Mouse (Mus musculus): ENCODE measurements around the gene Igdcc3. TPM values are rescaled to one million over a fixed set of nuclear protein-coding genes. Genes with fewer than 3 reads are reported as not detected.

The Igdcc3 gene
- 12.8 and 14.1 TPM in 2 replicates for polyA plus RNA-seq (2015; fragmentation: Nextera tagmentation; extraction: Ambion mirVana)

- Histone ChIP-seq H3K9ac (peak within 1 kb of the TSS; percentile 94), H3K9me3 (no peaks in the 10 kb centered on the region), H3K36me3 (replicated peaks) (no peaks in the 10 kb centered on the region), H3K4me1 (peaks cover 31% of the 10 kb centered on the region), H3K27ac (peak within 1 kb of the TSS; percentile 96), H3K4me2 (peak within 1 kb of the TSS; percentile 94), H3K27me3 (replicated peaks) (peaks cover under 1% of the 10 kb centered on the region; the same call in 1 of the 2 replicates), H3K4me3 (peak within 1 kb of the TSS; percentile 87)
- under 1% methylated on average over 44 of the region's 48 CpGs for WGBS
- peak; percentile 83 for ATAC-seq (replicated peaks)
Measured at GRCm38 (mm10) chr9:65140936-65141305, at the start of gene Igdcc3. Igdcc3 (plus strand) TSS chr9:65141189.

- no peaks in the 10 kb centered on the region for H3K9me3 ChIP-seq
- WGBS: 34% methylated on average over 6 of the region's 6 CpGs
- no peaks in the 10 kb centered on the region for H3K27me3 ChIP-seq (replicated peaks)
- no peak overlapping the region for H3K4me2 ChIP-seq
- H3K27ac ChIP-seq: no peak overlapping the region
- no peak overlapping the region for H3K4me3 ChIP-seq
- H3K9ac ChIP-seq: no peak overlapping the region
- ATAC-seq (replicated peaks): no peak
- peaks cover 6% of the 10 kb centered on the region; the same call in 1 of the 2 replicates for H3K4me1 ChIP-seq
- no peaks in the 10 kb centered on the region for H3K36me3 ChIP-seq (replicated peaks)
Measured at GRCm38 (mm10) chr9:65094237-65094636, 46.8 kb upstream of the Igdcc3 start.

GRCm38 (mm10) chr9:65100991-65101685 lies 39.9 kb upstream of the Igdcc3 start, which contains the start of gene Igdcc4:
Igdcc4 (plus strand) TSS chr9:65101486.
- Histone ChIP-seq H3K4me2 (peak within 1 kb of the TSS; percentile 97), H3K4me3 (peak within 1 kb of the TSS; percentile 93), H3K27me3 (replicated peaks) (no peaks in the 10 kb centered on the region), H3K9ac (peak within 1 kb of the TSS; percentile 94), H3K36me3 (replicated peaks) (no peaks in the 10 kb centered on the region), H3K9me3 (no peaks in the 10 kb centered on the region), H3K27ac (peak within 1 kb of the TSS; percentile 88), H3K4me1 (peaks cover 23% of the 10 kb centered on the region)
- WGBS: 1% methylated on average over 71 of the region's 76 CpGs
- peak; percentile 38 for ATAC-seq (replicated peaks)

- Histone ChIP-seq H3K4me2 (peak overlapping the region; percentile 97), H3K9me3 (no peaks in the 10 kb centered on the region), H3K27me3 (replicated peaks) (no peaks in the 10 kb centered on the region), H3K9ac (peak overlapping the region; percentile 94), H3K36me3 (replicated peaks) (no peaks in the 10 kb centered on the region), H3K4me1 (peaks cover 23% of the 10 kb centered on the region), H3K4me3 (peak overlapping the region; percentile 93), H3K27ac (peak overlapping the region; percentile 88)
- ATAC-seq (replicated peaks): peak; percentile 75
- WGBS: under 1% methylated on average over 39 of the region's 39 CpGs
Measured at GRCm38 (mm10) chr9:65101686-65102376, 39.2 kb upstream of the Igdcc3 start.

- WGBS: 2% methylated on average over 35 of the region's 36 CpGs
Measured at GRCm38 (mm10) chr9:65102377-65103172, 38.4 kb upstream of the Igdcc3 start.

GRCm38 (mm10) chr9:65103173-65103752 lies 37.7 kb upstream of the Igdcc3 start:
- WGBS: 25% methylated on average over 8 of the region's 8 CpGs
- peak overlapping the region; percentile 94; the same call in 1 of the 2 replicates for H3K9ac ChIP-seq
- H3K27me3 ChIP-seq (replicated peaks): no peaks in the 10 kb centered on the region
- peak overlapping the region; percentile 93 for H3K4me3 ChIP-seq
- peaks cover 23% of the 10 kb centered on the region for H3K4me1 ChIP-seq
- H3K9me3 ChIP-seq: no peaks in the 10 kb centered on the region
- H3K27ac ChIP-seq: peak overlapping the region; percentile 88
- ATAC-seq (replicated peaks): no peak
- H3K36me3 ChIP-seq (replicated peaks): no peaks in the 10 kb centered on the region
- peak overlapping the region; percentile 97 for H3K4me2 ChIP-seq

More at GRCm38 (mm10) chr9:65102377-65103172, 38.4 kb upstream of the Igdcc3 start:
- ATAC-seq (replicated peaks): peak; percentile 70
- Histone ChIP-seq H3K4me3 (peak overlapping the region; percentile 93), H3K27me3 (replicated peaks) (no peaks in the 10 kb centered on the region), H3K27ac (peak overlapping the region; percentile 88), H3K36me3 (replicated peaks) (no peaks in the 10 kb centered on the region), H3K9ac (peak overlapping the region; percentile 94), H3K4me2 (peak overlapping the region; percentile 97), H3K4me1 (peaks cover 23% of the 10 kb centered on the region), H3K9me3 (no peaks in the 10 kb centered on the region)

- Histone ChIP-seq H3K4me1 (peaks cover 32% of the 10 kb centered on the region), H3K4me3 (no peak overlapping the region), H3K36me3 (replicated peaks) (no peaks in the 10 kb centered on the region), H3K4me2 (no peak overlapping the region), H3K9ac (no peak overlapping the region), H3K9me3 (no peaks in the 10 kb centered on the region), H3K27ac (no peak overlapping the region), H3K27me3 (replicated peaks) (no peaks in the 10 kb centered on the region)
- no peak for ATAC-seq (replicated peaks)
- 93% methylated on average over 4 of the region's 4 CpGs for WGBS
Measured at GRCm38 (mm10) chr9:65106821-65107220, 34.2 kb upstream of the Igdcc3 start.

- H3K9me3 ChIP-seq: no peaks in the 10 kb centered on the region
- no peaks in the 10 kb centered on the region for H3K27me3 ChIP-seq (replicated peaks)
- WGBS: 89% methylated on average over 1 of the region's 1 CpGs
- no peak overlapping the region for H3K4me3 ChIP-seq
- no peaks in the 10 kb centered on the region for H3K36me3 ChIP-seq (replicated peaks)
- H3K9ac ChIP-seq: no peak overlapping the region
- H3K4me2 ChIP-seq: no peak overlapping the region
- ATAC-seq (replicated peaks): no peak
- H3K4me1 ChIP-seq: peaks cover 24% of the 10 kb centered on the region
- no peak overlapping the region for H3K27ac ChIP-seq
Measured at GRCm38 (mm10) chr9:65107893-65108292, 33.1 kb upstream of the Igdcc3 start.

- Histone ChIP-seq H3K9ac (peak overlapping the region; percentile 25; the same call in 1 of the 2 replicates), H3K4me3 (no peak overlapping the region)
- peak; percentile 78 for ATAC-seq (replicated peaks)
Measured at GRCm38 (mm10) chr9:65109132-65110072, 31.6 kb upstream of the Igdcc3 start.

GRCm38 (mm10) chr9:65111698-65112097 lies 29.3 kb upstream of the Igdcc3 start:
- ATAC-seq (replicated peaks): no peak
- Histone ChIP-seq H3K36me3 (replicated peaks) (no peaks in the 10 kb centered on the region), H3K27me3 (replicated peaks) (no peaks in the 10 kb centered on the region), H3K9me3 (no peaks in the 10 kb centered on the region), H3K4me2 (no peak overlapping the region), H3K9ac (no peak overlapping the region), H3K4me1 (peaks cover 14% of the 10 kb centered on the region), H3K27ac (no peak overlapping the region), H3K4me3 (no peak overlapping the region)
- WGBS: 91% methylated on average over 5 of the region's 5 CpGs

More at GRCm38 (mm10) chr9:65109132-65110072, 31.6 kb upstream of the Igdcc3 start:
- peak overlapping the region; percentile 81 for H3K27ac ChIP-seq
- H3K9me3 ChIP-seq: no peaks in the 10 kb centered on the region
- peak overlapping the region; percentile 32 for H3K4me2 ChIP-seq
- 7% methylated on average over 24 of the region's 24 CpGs for WGBS
- H3K36me3 ChIP-seq (replicated peaks): no peaks in the 10 kb centered on the region
- H3K4me1 ChIP-seq: peaks cover 14% of the 10 kb centered on the region
- H3K27me3 ChIP-seq (replicated peaks): no peaks in the 10 kb centered on the region

- peaks cover 14% of the 10 kb centered on the region for H3K4me1 ChIP-seq
- no peaks in the 10 kb centered on the region for H3K9me3 ChIP-seq
- H3K27me3 ChIP-seq (replicated peaks): no peaks in the 10 kb centered on the region
- WGBS: 87% methylated on average over 2 of the region's 2 CpGs
- no peak for ATAC-seq (replicated peaks)
- no peak overlapping the region for H3K4me3 ChIP-seq
- H3K9ac ChIP-seq: no peak overlapping the region
- no peak overlapping the region for H3K4me2 ChIP-seq
- H3K27ac ChIP-seq: no peak overlapping the region
- H3K36me3 ChIP-seq (replicated peaks): no peaks in the 10 kb centered on the region
Measured at GRCm38 (mm10) chr9:65113694-65114093, 27.3 kb upstream of the Igdcc3 start.

All from midbrain, embryonic 15.5 days (tissue).